Mouse (Mus musculus): Measurements from ENCODE around the gene Syt1. TPM values are rescaled to one million over a fixed set of nuclear protein-coding genes. Genes with fewer than 3 reads are reported as not detected.
A peak's percentile ranks its signal among the peaks of the same experiment; 100 is the strongest.

The Syt1 gene
- polyA plus RNA-seq, 1 experiment from 2014 or later = 0.12 TPM

DNA sequence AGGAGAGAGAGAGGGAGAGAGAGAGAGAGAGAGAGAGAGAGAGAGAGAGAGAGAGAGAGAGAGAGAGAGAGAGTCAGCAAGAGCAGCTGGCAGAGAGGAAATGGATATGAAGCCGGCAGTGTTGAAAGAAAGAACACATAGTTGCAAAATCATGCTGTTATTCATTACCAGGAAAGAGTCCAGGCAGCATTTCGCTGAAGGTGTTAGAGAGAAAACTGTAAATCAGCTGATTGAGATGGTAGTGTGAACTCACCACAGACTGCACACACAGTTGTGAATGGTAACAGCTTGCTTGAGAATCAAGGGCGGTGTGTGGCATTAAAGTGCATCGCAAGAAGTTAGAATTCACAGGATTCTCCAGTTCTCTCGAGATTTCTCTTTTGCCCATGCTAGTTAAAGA is 300.3 kb downstream of the Syt1 start:
- no peak overlapping the region for H3K27ac ChIP-seq (ENCODE audit: low read length)
- H3K4me2 ChIP-seq (replicated peaks; ENCODE audit: low read depth, low read length) = no peak overlapping the region
- ATAC-seq (no peak), DNase-seq (ENCODE audit: low spot score) (peak; percentile 38)
- 58% methylated on average over 5 of the region's 5 CpGs for WGBS
- no peaks in the 10 kb centered on the region for H3K27me3 ChIP-seq (replicated peaks; ENCODE audit: insufficient read depth, low read length)
- H3K36me3 ChIP-seq (ENCODE audit: insufficient read depth, low read length) = no peaks in the 10 kb centered on the region
- no peaks in the 10 kb centered on the region for H3K9me3 ChIP-seq (ENCODE audit: low read length)
- H3K4me1 ChIP-seq (ENCODE audit: insufficient read depth, low read depth, low read length) = no peaks in the 10 kb centered on the region
- TF ChIP-seq EP300 (IDR thresholded peaks at IDR 0.05) = no peak
- TF ChIP-seq CTCF (IDR thresholded peaks at IDR 0.05) = no peak
- no peak overlapping the region for H3K4me3 ChIP-seq (ENCODE audit: low read depth, low read length)
- H3K9ac ChIP-seq (replicated peaks; ENCODE audit: low read depth) = no peak overlapping the region

DNA sequence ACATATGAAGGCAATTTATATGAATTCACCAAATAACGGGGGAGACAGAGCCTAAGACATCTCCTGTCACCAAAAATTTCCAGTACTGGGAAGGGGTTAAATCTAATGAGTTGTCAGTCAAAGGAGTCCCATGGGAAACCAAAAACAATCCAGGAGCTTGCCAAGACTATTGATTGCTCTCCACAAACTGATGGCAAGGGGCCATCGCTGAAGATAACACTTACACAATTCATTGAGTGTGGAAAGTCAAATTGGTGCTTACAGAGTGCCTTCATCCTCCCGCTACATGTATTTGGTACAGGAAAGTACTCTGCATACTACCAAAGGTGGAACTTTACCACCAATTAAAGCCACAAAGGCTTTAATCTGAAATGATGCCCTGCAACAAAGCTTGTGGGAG is 305.1 kb downstream of the Syt1 start:
- WGBS = 87% methylated on average over 3 of the region's 3 CpGs
- TF ChIP-seq CTCF (IDR thresholded peaks at IDR 0.05) (no peak), EP300 (IDR thresholded peaks at IDR 0.05) (no peak)
- H3K36me3 ChIP-seq (ENCODE audit: insufficient read depth, low read length) = no peaks in the 10 kb centered on the region
- H3K4me3 ChIP-seq (ENCODE audit: low read depth, low read length) = no peak overlapping the region
- ATAC-seq (no peak), DNase-seq (ENCODE audit: low spot score) (no peak)
- H3K9ac ChIP-seq (replicated peaks; ENCODE audit: low read depth) = no peak overlapping the region
- H3K4me1 ChIP-seq (ENCODE audit: insufficient read depth, low read depth, low read length) = no peaks in the 10 kb centered on the region
- H3K4me2 ChIP-seq (replicated peaks; ENCODE audit: low read depth, low read length) = no peak overlapping the region
- no peaks in the 10 kb centered on the region for H3K27me3 ChIP-seq (replicated peaks; ENCODE audit: insufficient read depth, low read length)
- H3K9me3 ChIP-seq (ENCODE audit: low read length) = no peaks in the 10 kb centered on the region
- no peak overlapping the region for H3K27ac ChIP-seq (ENCODE audit: low read length)

DNA sequence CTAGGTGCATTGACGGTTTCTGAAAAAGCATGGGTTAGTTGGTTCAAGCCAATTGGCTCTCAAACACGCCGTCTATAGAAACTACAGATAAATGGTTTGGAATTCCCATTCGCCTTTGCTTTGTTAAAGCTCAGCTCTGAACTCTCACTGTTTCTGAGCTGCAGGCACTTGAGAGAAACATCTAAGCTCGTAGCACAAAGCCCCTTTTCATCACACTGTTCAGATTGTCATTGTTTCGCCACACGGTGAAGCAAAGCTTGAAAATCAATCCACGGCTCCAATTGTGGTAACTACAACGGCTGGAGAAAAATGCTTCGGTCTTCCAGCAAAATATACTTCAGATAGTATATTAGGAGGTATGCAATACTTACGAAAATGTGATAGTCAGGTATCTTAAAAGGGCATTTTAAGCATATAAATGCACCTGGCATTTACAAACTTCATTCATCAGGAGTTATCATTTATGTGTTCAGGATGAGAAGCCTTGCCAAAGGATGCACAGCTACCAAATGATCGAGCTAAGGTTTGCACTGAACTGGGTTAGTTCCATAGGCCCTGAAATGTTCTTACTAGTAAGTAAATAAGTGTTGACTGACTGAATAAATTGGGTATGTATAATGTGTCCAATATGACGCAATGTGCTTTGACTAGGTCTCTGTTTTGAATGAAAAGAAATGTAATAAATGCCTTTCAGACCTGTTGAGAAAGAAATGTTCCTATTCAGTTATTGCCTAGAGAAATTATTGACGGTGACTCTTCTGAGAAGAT is 309.2 kb downstream of the Syt1 start:
- no peak for ATAC-seq
- Histone ChIP-seq H3K4me3 (ENCODE audit: low read depth, low read length) (no peak overlapping the region), H3K27ac (ENCODE audit: low read length) (no peak overlapping the region), H3K9me3 (ENCODE audit: low read length) (no peaks in the 10 kb centered on the region), H3K4me1 (ENCODE audit: insufficient read depth, low read depth, low read length) (no peaks in the 10 kb centered on the region), H3K27me3 (replicated peaks; ENCODE audit: insufficient read depth, low read length) (no peaks in the 10 kb centered on the region), H3K4me2 (replicated peaks; ENCODE audit: low read depth, low read length) (no peak overlapping the region), H3K9ac (replicated peaks; ENCODE audit: low read depth) (no peak overlapping the region), H3K36me3 (ENCODE audit: insufficient read depth, low read length) (no peaks in the 10 kb centered on the region)
- TF ChIP-seq CTCF (IDR thresholded peaks at IDR 0.05) = no peak
- TF ChIP-seq EP300 (IDR thresholded peaks at IDR 0.05) = no peak
- no peak for DNase-seq (ENCODE audit: low spot score)
- 70% methylated on average over 14 of the region's 14 CpGs for WGBS

DNA sequence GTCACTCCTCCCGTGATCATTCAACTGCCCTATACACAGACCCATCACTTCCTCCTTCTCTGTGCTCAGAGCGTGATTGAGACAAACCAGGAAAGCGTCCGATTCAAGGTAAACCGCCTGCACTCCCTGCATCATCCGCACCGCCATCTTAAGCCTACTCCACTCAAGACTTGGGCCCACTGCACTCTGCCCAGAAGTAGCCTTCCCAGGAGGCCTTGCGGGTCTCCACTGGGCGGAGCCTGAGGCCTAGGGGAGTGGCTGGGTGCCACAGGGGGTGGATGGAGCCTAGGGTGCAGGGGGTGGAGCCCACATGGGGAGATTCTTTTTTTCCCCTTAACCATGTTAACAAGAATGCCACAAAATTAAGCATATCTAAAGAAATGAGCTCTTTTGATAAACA is 310.8 kb downstream of the Syt1 start, which contains the start of gene Gm5136:
Gene Gm5136 (minus strand): TSS at position 215 of the 400 bp plus-strand sequence.
- no peak within 1 kb of the TSS for H3K27ac ChIP-seq (ENCODE audit: low read length)

DNA sequence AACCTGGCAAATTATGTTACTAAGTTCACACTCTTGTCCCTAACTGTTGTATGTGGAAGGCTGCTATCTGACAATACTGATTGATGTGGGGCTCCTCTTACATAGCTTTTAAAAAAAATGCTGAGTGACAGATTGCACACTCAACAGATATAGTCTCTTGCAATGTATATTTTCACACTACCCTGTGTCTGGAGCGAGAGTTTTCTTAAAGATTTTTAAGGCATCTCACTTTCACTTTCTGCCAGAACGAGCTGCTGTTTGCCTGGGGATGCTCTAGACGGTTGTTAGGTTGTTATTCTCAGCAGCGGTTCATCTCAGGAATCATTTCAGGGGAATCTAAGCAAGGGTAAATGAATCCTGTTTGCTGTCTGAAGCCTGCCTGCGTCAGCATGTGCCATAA is 313.7 kb downstream of the Syt1 start:
- Histone ChIP-seq H3K4me2 (replicated peaks; ENCODE audit: low read depth, low read length) (no peak overlapping the region), H3K4me3 (ENCODE audit: low read depth, low read length) (no peak overlapping the region), H3K36me3 (ENCODE audit: insufficient read depth, low read length) (no peaks in the 10 kb centered on the region), H3K27ac (ENCODE audit: low read length) (no peak overlapping the region), H3K9ac (replicated peaks; ENCODE audit: low read depth) (no peak overlapping the region), H3K4me1 (ENCODE audit: insufficient read depth, low read depth, low read length) (no peaks in the 10 kb centered on the region), H3K9me3 (ENCODE audit: low read length) (no peaks in the 10 kb centered on the region), H3K27me3 (replicated peaks; ENCODE audit: insufficient read depth, low read length) (no peaks in the 10 kb centered on the region)
- ATAC-seq (no peak), DNase-seq (ENCODE audit: low spot score) (no peak)
- no peak for TF ChIP-seq EP300 (IDR thresholded peaks at IDR 0.05)
- no peak for TF ChIP-seq CTCF (IDR thresholded peaks at IDR 0.05)
- WGBS = 47% methylated on average over 5 of the region's 5 CpGs

More for the DNA sequence above, 310.8 kb downstream of the Syt1 start, which contains the start of gene Gm5136:
- Histone ChIP-seq H3K9me3 (ENCODE audit: low read length) (no peaks in the 10 kb centered on the region), H3K4me3 (ENCODE audit: low read depth, low read length) (no peak within 1 kb of the TSS), H3K9ac (replicated peaks; ENCODE audit: low read depth) (no peak within 1 kb of the TSS), H3K36me3 (ENCODE audit: insufficient read depth, low read length) (no peaks in the 10 kb centered on the region), H3K4me2 (replicated peaks; ENCODE audit: low read depth, low read length) (no peak within 1 kb of the TSS), H3K27me3 (replicated peaks; ENCODE audit: insufficient read depth, low read length) (no peaks in the 10 kb centered on the region), H3K4me1 (ENCODE audit: insufficient read depth, low read depth, low read length) (no peaks in the 10 kb centered on the region)
- ATAC-seq (no peak), DNase-seq (ENCODE audit: low spot score) (no peak)
- 93% methylated on average over 9 of the region's 9 CpGs for WGBS
- TF ChIP-seq CTCF (IDR thresholded peaks at IDR 0.05) = no peak

DNA sequence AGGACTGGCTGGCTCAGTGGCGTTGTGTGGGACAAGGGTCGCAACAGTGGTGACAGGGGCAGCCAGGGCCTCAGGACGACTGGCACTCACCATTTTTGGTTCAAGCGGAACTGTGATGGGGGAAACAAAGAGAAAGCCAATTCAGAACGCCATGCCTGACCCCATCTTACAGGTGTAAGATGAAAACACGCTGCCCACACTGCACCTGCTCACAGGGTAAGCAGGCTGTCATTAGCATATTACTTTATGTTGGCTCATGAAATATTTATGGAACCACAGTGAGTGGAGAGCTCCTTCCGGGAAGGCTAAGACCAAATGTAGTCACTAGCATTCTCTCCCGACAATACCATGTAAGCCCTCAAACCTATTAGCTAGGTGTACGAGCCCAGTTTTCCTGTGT is 319.8 kb downstream of the Syt1 start:
- Histone ChIP-seq H3K27me3 (replicated peaks; ENCODE audit: insufficient read depth, low read length) (no peaks in the 10 kb centered on the region), H3K27ac (ENCODE audit: low read length) (no peak overlapping the region), H3K36me3 (ENCODE audit: insufficient read depth, low read length) (no peaks in the 10 kb centered on the region), H3K4me2 (replicated peaks; ENCODE audit: low read depth, low read length) (no peak overlapping the region), H3K4me3 (ENCODE audit: low read depth, low read length) (no peak overlapping the region), H3K4me1 (ENCODE audit: insufficient read depth, low read depth, low read length) (no peaks in the 10 kb centered on the region), H3K9me3 (ENCODE audit: low read length) (no peaks in the 10 kb centered on the region), H3K9ac (replicated peaks; ENCODE audit: low read depth) (no peak overlapping the region)
- WGBS = 74% methylated on average over 9 of the region's 9 CpGs
- no peak for ATAC-seq
- TF ChIP-seq EP300 (IDR thresholded peaks at IDR 0.05) = no peak
- TF ChIP-seq CTCF (IDR thresholded peaks at IDR 0.05) = no peak
- DNase-seq (ENCODE audit: low spot score) = no peak
